Mouse (Mus musculus) sigmoid colon, adult 10 weeks (tissue): ENCODE results near the gene Hbp1. TPM values are rescaled to one million over a fixed set of nuclear protein-coding genes. Genes with fewer than 3 reads are reported as not detected.

Experiments used
- polyA plus RNA-seq: library from polyadenylated mRNA; stranded (reverse); fragments of 350-450 nt; fragmentation: Illumina TruSeq; extraction: RNeasy Lipid Tissue Mini Kit (QIAGEN cat#74804); gene quantifications from one replicate; pipeline ENCODE4 v1.2.3, GENCODE M21; 2014; ENCODE audit warnings: low read depth, low replicate concordance

Hbp1 gene
- 214 TPM for polyA plus RNA-seq

GRCm38 (mm10) chr12:31949759-31950658 lies at the start of gene Hbp1:
Gene Hbp1 (minus strand): TSS chr12:31950535.

Other genes with a start within 250 kb of the Hbp1 start
- gene Gpr22, start 236.6 kb downstream of the Hbp1 start, polyA plus RNA-seq = 3.6 TPM
- 34.0 TPM for gene Prkar2b, start 110.8 kb upstream of the Hbp1 start, polyA plus RNA-seq